Mouse (Mus musculus): Measurements from ENCODE around the gene Rin1. TPM values are rescaled to one million over a fixed set of nuclear protein-coding genes. Genes with fewer than 3 reads are reported as not detected.

Rin1 gene
- polyA plus RNA-seq, 1 experiment, result 10.4 TPM

GRCm38 (mm10) chr19:5018191-5018590, 32.1 kb upstream of the Rin1 start:
- Histone ChIP-seq H3K4me3 (replicated peaks; ENCODE audit: extremely low read depth, low read depth, low read length) (no peak overlapping the region), H3K4me1 (ENCODE audit: control insufficient read depth, insufficient read depth, low read length) (peaks cover 4% of the 10 kb centered on the region; the same call in 1 of the 2 replicates)
- DNase-seq, result no peak
- TF ChIP-seq CTCF (IDR thresholded peaks at IDR 0.05; ENCODE audit: insufficient read depth, low read length), result no peak
- WGBS, result 74% methylated on average over 3 of the region's 3 CpGs

- WGBS, result 78% methylated on average over 2 of the region's 2 CpGs
- TF ChIP-seq CTCF (IDR thresholded peaks at IDR 0.05; ENCODE audit: insufficient read depth, low read length), result no peak
- TF ChIP-seq POLR2A (IDR thresholded peaks at IDR 0.05; ENCODE audit: borderline replicate concordance, extremely low read depth, low read depth, low read length), result no peak
- DNase-seq, result no peak
Measured at GRCm38 (mm10) chr19:5021416-5021815, 28.9 kb upstream of the Rin1 start.

GRCm38 (mm10) chr19:5023621-5024479, 26.4 kb upstream of the Rin1 start, which contains the start of gene Slc29a2:
TSS of gene Slc29a2 (plus strand) at chr19:5023860.
- TF ChIP-seq CTCF (IDR thresholded peaks at IDR 0.05; ENCODE audit: insufficient read depth, low read length) (no peak), POLR2A (IDR thresholded peaks at IDR 0.05; ENCODE audit: borderline replicate concordance, extremely low read depth, low read depth, low read length) (peak; percentile 89; the same call in 1 of the 2 replicates)
- WGBS, result under 1% methylated on average over 62 of the region's 62 CpGs
- DNase-seq, result peak; percentile 88
- H3K4me1 ChIP-seq (ENCODE audit: control insufficient read depth, insufficient read depth, low read length), result no peaks in the 10 kb centered on the region
- H3K4me3 ChIP-seq (replicated peaks; ENCODE audit: extremely low read depth, low read depth, low read length), result peak within 1 kb of the TSS; percentile 69

More at GRCm38 (mm10) chr19:5021416-5021815, 28.9 kb upstream of the Rin1 start:
- no peak overlapping the region for H3K4me3 ChIP-seq (replicated peaks; ENCODE audit: extremely low read depth, low read depth, low read length)
- 0 out of 2 replicates have a peak, but pooled peaks cover 2% of the 10 kb centered on the region for H3K4me1 ChIP-seq (ENCODE audit: control insufficient read depth, insufficient read depth, low read length)

GRCm38 (mm10) chr19:5026111-5026510, 24.2 kb upstream of the Rin1 start:
- WGBS, result 91% methylated on average over 8 of the region's 8 CpGs
- no peak overlapping the region for H3K4me3 ChIP-seq (replicated peaks; ENCODE audit: extremely low read depth, low read depth, low read length)
- no peak for DNase-seq
- H3K4me1 ChIP-seq (ENCODE audit: control insufficient read depth, insufficient read depth, low read length), result no peaks in the 10 kb centered on the region
- TF ChIP-seq POLR2A (IDR thresholded peaks at IDR 0.05; ENCODE audit: borderline replicate concordance, extremely low read depth, low read depth, low read length) (no peak), CTCF (IDR thresholded peaks at IDR 0.05; ENCODE audit: insufficient read depth, low read length) (no peak)

- WGBS, result 68% methylated on average over 3 of the region's 3 CpGs
Measured at GRCm38 (mm10) chr19:5032686-5033085, 17.6 kb upstream of the Rin1 start.

GRCm38 (mm10) chr19:5036577-5036976, 13.7 kb upstream of the Rin1 start:
- TF ChIP-seq CTCF (IDR thresholded peaks at IDR 0.05; ENCODE audit: insufficient read depth, low read length) (no peak), POLR2A (IDR thresholded peaks at IDR 0.05; ENCODE audit: borderline replicate concordance, extremely low read depth, low read depth, low read length) (no peak)
- Histone ChIP-seq H3K4me3 (replicated peaks; ENCODE audit: extremely low read depth, low read depth, low read length) (no peak overlapping the region), H3K4me1 (ENCODE audit: control insufficient read depth, insufficient read depth, low read length) (peaks cover 9% of the 10 kb centered on the region)
- DNase-seq, result no peak
- 81% methylated on average over 4 of the region's 4 CpGs for WGBS

More at GRCm38 (mm10) chr19:5032686-5033085, 17.6 kb upstream of the Rin1 start:
- Histone ChIP-seq H3K4me1 (ENCODE audit: control insufficient read depth, insufficient read depth, low read length) (no peaks in the 10 kb centered on the region), H3K4me3 (replicated peaks; ENCODE audit: extremely low read depth, low read depth, low read length) (no peak overlapping the region)
- DNase-seq, result no peak
- TF ChIP-seq POLR2A (IDR thresholded peaks at IDR 0.05; ENCODE audit: borderline replicate concordance, extremely low read depth, low read depth, low read length), result no peak
- TF ChIP-seq CTCF (IDR thresholded peaks at IDR 0.05; ENCODE audit: insufficient read depth, low read length), result no peak

GRCm38 (mm10) chr19:5037678-5038571, 12.4 kb upstream of the Rin1 start:
- H3K4me3 ChIP-seq (replicated peaks; ENCODE audit: extremely low read depth, low read depth, low read length), result peak overlapping the region; percentile 99
- no peak for TF ChIP-seq POLR2A (IDR thresholded peaks at IDR 0.05; ENCODE audit: borderline replicate concordance, extremely low read depth, low read depth, low read length)
- TF ChIP-seq CTCF (IDR thresholded peaks at IDR 0.05; ENCODE audit: insufficient read depth, low read length), result no peak
- peaks cover 13% of the 10 kb centered on the region for H3K4me1 ChIP-seq (ENCODE audit: control insufficient read depth, insufficient read depth, low read length)
- WGBS, result 2% methylated on average over 32 of the region's 32 CpGs
- DNase-seq, result peak; percentile 62

GRCm38 (mm10) chr19:5038709-5039156, 11.5 kb upstream of the Rin1 start, which contains the start of the genes B4gat1 and AC124502.3:
TSS of gene B4gat1 (plus strand) at chr19:5038826.
TSS of gene AC124502.3 (plus strand) at chr19:5038891.
- under 1% methylated on average over 44 of the region's 44 CpGs for WGBS
- DNase-seq, result peak; percentile 83
- Histone ChIP-seq H3K4me1 (ENCODE audit: control insufficient read depth, insufficient read depth, low read length) (peaks cover 13% of the 10 kb centered on the region), H3K4me3 (replicated peaks; ENCODE audit: extremely low read depth, low read depth, low read length) (peak within 1 kb of the TSS; percentile 99)
- TF ChIP-seq CTCF (IDR thresholded peaks at IDR 0.05; ENCODE audit: insufficient read depth, low read length), result 0 out of 2 replicates have a peak, but pooled peaks have one; percentile 16
- TF ChIP-seq POLR2A (IDR thresholded peaks at IDR 0.05; ENCODE audit: borderline replicate concordance, extremely low read depth, low read depth, low read length), result peak; percentile 60; the same call in 1 of the 2 replicates

Measured in lung, adult 2 months (tissue).